Mouse (Mus musculus): ENCODE results near the gene Dcakd. TPM values are rescaled to one million over a fixed set of nuclear protein-coding genes. Genes with fewer than 3 reads are reported as not detected.
"Not testable (repeated sequence)": the region's sequence is repeated elsewhere in the genome, so short reads cannot be mapped to it uniquely, and the experiment has no call there.

The Dcakd gene
- polyA plus RNA-seq, 1 experiment from 2014 or later: 269 TPM

- 95% methylated on average over 9 of the region's 9 CpGs for WGBS
- Histone ChIP-seq H3K27me3 (ENCODE audit: low read depth, poor library complexity, severe bottlenecking) (peaks cover 20% of the 10 kb centered on the region), H3K9me3 (replicated peaks) (no peaks in the 10 kb centered on the region), H3K4me1 (peaks cover 8% of the 10 kb centered on the region; the same call in 1 of the 2 replicates), H3K36me3 (no peaks in the 10 kb centered on the region), H3K4me3 (no peak overlapping the region), H3K27ac (no peak overlapping the region)
- no peak for DNase-seq (ENCODE audit: low spot score)
These were observed 44.0 kb downstream of the Dcakd start for GRCm38 (mm10) chr11:102984086-102984485.

DNA sequence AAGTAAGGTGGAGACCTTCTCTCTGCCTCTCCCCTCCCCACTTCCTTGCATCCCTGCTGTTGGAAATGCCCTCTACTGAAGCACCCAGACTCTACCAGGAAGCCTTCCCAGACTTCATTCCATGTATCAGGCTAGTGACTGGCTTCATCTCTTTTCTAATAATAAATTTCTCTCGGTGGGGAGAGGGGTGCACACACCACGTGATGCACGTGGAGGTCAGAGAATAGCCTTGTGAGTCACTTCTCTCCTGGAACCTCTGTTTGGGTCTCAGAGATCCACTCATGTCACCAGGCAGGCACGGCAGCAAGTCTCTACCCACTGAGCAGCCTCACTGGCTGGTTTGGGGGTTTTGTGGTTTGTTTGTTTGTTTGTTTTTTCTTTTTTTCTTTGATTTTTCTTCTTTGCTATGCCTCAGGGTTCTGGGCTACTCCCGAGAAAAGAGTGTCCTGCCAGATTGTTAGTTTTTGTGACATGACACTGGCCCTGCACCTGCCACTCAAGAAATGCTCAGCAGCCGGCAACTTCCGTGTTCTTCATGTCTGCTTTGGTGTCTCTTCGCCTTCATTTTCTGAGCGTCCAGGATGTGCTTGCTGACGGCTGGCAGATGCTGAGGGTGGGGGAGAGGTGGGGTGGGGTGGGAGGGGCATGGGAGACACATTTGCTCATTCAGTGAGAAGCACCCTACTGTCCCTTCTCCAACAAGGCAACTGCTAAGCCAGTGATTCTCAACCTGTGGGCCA is 46.8 kb downstream of the Dcakd start:
- Histone ChIP-seq H3K4me1 (peaks cover 15% of the 10 kb centered on the region), H3K36me3 (no peaks in the 10 kb centered on the region), H3K4me3 (no peak overlapping the region), H3K27ac (no peak overlapping the region), H3K27me3 (ENCODE audit: low read depth, poor library complexity, severe bottlenecking) (no peaks in the 10 kb centered on the region; the same call in 1 of the 2 replicates), H3K9me3 (replicated peaks) (no peaks in the 10 kb centered on the region)
- no peak for DNase-seq (ENCODE audit: low spot score)
- WGBS: 67% methylated on average over 10 of the region's 10 CpGs

GRCm38 (mm10) chr11:102978052-102978666 is 50.0 kb downstream of the Dcakd start:
- WGBS: 65% methylated on average over 6 of the region's 6 CpGs
- peaks cover 14% of the 10 kb centered on the region for H3K4me1 ChIP-seq
- no peak overlapping the region for H3K27ac ChIP-seq
- H3K9me3 ChIP-seq (replicated peaks): no peaks in the 10 kb centered on the region
- H3K4me3 ChIP-seq: no peak overlapping the region
- no peaks in the 10 kb centered on the region for H3K36me3 ChIP-seq
- no peaks in the 10 kb centered on the region; the same call in 1 of the 2 replicates for H3K27me3 ChIP-seq (ENCODE audit: low read depth, poor library complexity, severe bottlenecking)
- no peak for DNase-seq (ENCODE audit: low spot score)

- H3K4me1 ChIP-seq; H3K27ac ChIP-seq; H3K4me3 ChIP-seq; DNase-seq (ENCODE audit: low spot score); H3K9me3 ChIP-seq (replicated peaks); H3K36me3 ChIP-seq: not testable (repeated sequence)
- WGBS: 82% methylated on average over 9 of the region's 9 CpGs
- H3K27me3 ChIP-seq (ENCODE audit: low read depth, poor library complexity, severe bottlenecking): peaks cover 19% of the 10 kb centered on the region
These were observed 52.2 kb downstream of the Dcakd start for GRCm38 (mm10) chr11:102975966-102976365.

DNA sequence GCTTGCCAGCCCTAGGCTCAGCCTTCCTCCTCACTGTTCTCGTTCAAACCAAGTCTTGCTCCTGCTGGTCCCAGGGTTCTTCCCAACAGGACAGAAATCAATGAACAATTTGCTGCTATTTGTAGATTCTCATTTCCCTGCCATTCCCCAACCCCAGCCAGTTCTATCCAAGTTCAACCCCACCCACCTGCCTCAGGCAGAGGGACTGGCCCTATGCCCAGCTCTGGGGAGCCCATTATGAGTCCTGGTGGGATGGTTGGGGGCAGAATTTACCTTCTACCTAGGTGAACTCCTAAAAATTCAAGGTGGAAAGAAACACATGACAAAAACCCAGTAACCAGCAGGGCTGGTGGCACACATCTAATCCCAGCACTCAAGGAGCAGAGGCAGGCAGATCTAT is 55.8 kb downstream of the Dcakd start:
- Histone ChIP-seq H3K27ac (no peak overlapping the region), H3K27me3 (ENCODE audit: low read depth, poor library complexity, severe bottlenecking) (peaks cover 45% of the 10 kb centered on the region), H3K9me3 (replicated peaks) (no peaks in the 10 kb centered on the region), H3K4me3 (no peak overlapping the region), H3K4me1 (no peaks in the 10 kb centered on the region), H3K36me3 (no peaks in the 10 kb centered on the region)
- WGBS: 61% methylated on average over 1 of the region's 1 CpGs
- no peak for DNase-seq (ENCODE audit: low spot score)

GRCm38 (mm10) chr11:102971604-102972003 is 56.5 kb downstream of the Dcakd start:
- Histone ChIP-seq H3K9me3 (replicated peaks) (no peaks in the 10 kb centered on the region), H3K27me3 (ENCODE audit: low read depth, poor library complexity, severe bottlenecking) (peaks cover 50% of the 10 kb centered on the region), H3K36me3 (no peaks in the 10 kb centered on the region), H3K27ac (no peak overlapping the region), H3K4me3 (no peak overlapping the region), H3K4me1 (no peaks in the 10 kb centered on the region)
- DNase-seq (ENCODE audit: low spot score): no peak
- WGBS: 68% methylated on average over 5 of the region's 5 CpGs

- no peaks in the 10 kb centered on the region for H3K36me3 ChIP-seq
- H3K9me3 ChIP-seq (replicated peaks): no peaks in the 10 kb centered on the region
- H3K27me3 ChIP-seq (ENCODE audit: low read depth, poor library complexity, severe bottlenecking): peaks cover 57% of the 10 kb centered on the region
- H3K27ac ChIP-seq: peak overlapping the region; percentile 86
- 76% methylated on average over 16 of the region's 16 CpGs for WGBS
- no peak for DNase-seq (ENCODE audit: low spot score)
- peak overlapping the region; percentile 42; the same call in 1 of the 2 replicates for H3K4me3 ChIP-seq
- peaks cover 29% of the 10 kb centered on the region for H3K4me1 ChIP-seq
These were observed 63.5 kb downstream of the Dcakd start for GRCm38 (mm10) chr11:102964547-102965091.

GRCm38 (mm10) chr11:102963855-102964546 is 64.1 kb downstream of the Dcakd start:
- Histone ChIP-seq H3K27ac (peak overlapping the region; percentile 86), H3K27me3 (ENCODE audit: low read depth, poor library complexity, severe bottlenecking) (peaks cover 54% of the 10 kb centered on the region), H3K9me3 (replicated peaks) (no peaks in the 10 kb centered on the region), H3K36me3 (no peaks in the 10 kb centered on the region), H3K4me3 (peak overlapping the region; percentile 42), H3K4me1 (peaks cover 29% of the 10 kb centered on the region)
- 19% methylated on average over 24 of the region's 24 CpGs for WGBS
- peak; percentile 52 for DNase-seq (ENCODE audit: low spot score)

DNA sequence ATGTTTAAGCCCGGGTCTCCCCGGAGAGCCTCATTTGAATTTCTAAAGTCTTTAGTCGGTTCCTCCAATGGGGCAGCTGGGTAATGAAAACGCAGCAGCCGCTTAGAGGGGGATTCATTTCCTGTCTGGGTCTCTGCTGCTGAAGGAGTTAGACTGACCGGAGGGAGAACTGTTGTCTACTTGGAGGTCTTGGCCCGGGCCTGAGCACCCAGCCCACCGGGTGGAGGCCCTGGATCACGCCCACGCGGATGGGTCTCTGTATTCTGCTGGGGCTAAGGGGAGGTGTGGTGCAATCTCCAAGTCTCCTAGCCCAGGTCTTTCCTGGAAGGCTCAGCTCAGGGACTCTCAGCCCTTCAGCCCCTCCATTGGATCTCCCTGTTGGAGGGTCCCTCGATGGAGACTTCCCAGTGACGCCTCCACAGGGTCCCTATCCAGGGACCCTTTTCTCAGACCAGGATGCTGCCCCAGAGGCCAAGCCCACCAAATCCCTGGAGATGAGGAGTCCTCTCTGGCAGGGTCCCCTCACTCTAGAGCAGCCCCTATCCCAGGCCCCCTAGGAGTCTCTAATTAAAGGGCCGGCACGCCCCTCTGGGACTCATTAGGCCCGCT is 64.8 kb downstream of the Dcakd start:
- Histone ChIP-seq H3K27ac (peak overlapping the region; percentile 86), H3K27me3 (ENCODE audit: low read depth, poor library complexity, severe bottlenecking) (peaks cover 51% of the 10 kb centered on the region), H3K4me3 (peak overlapping the region; percentile 42), H3K36me3 (no peaks in the 10 kb centered on the region), H3K4me1 (peaks cover 29% of the 10 kb centered on the region), H3K9me3 (replicated peaks) (no peaks in the 10 kb centered on the region)
- DNase-seq (ENCODE audit: low spot score): peak; percentile 69
- WGBS: 4% methylated on average over 16 of the region's 16 CpGs

- Histone ChIP-seq H3K27me3 (ENCODE audit: low read depth, poor library complexity, severe bottlenecking) (peaks cover 46% of the 10 kb centered on the region), H3K4me3 (peak overlapping the region; percentile 42), H3K4me1 (peaks cover 29% of the 10 kb centered on the region), H3K36me3 (no peaks in the 10 kb centered on the region), H3K9me3 (replicated peaks) (no peaks in the 10 kb centered on the region), H3K27ac (peak overlapping the region; percentile 86)
- 34% methylated on average over 7 of the region's 7 CpGs for WGBS
- DNase-seq (ENCODE audit: low spot score): no peak
These were observed 65.3 kb downstream of the Dcakd start for GRCm38 (mm10) chr11:102962861-102963245.

GRCm38 (mm10) chr11:102961082-102961481 is 67.1 kb downstream of the Dcakd start:
- 87% methylated on average over 4 of the region's 4 CpGs for WGBS
- no peak for DNase-seq (ENCODE audit: low spot score)
- H3K9me3 ChIP-seq (replicated peaks): no peaks in the 10 kb centered on the region

DNA sequence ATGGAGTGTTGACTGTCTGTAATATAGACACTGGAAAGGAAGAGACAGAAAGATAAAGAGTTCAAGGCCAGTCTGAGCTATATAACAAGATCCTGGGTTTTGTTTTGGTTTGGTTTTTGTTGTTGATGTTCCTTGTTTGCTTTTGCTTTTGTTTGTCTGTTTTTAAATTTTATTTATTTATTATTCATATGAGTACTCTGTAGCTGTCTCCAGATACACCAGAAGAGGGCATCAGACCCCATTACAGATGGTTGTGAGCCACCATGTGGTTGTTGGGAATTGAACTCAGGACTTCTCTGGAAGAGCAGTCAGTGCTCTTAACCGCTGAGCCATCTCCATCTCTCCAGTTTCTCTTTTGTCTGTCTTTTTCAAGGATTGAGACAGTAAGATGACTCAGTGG is 69.3 kb downstream of the Dcakd start:
- H3K27me3 ChIP-seq (ENCODE audit: low read depth, poor library complexity, severe bottlenecking): peaks cover 46% of the 10 kb centered on the region
- no peaks in the 10 kb centered on the region for H3K36me3 ChIP-seq
- peaks cover 17% of the 10 kb centered on the region for H3K4me1 ChIP-seq
- no peak for DNase-seq (ENCODE audit: low spot score)
- no peaks in the 10 kb centered on the region for H3K9me3 ChIP-seq (replicated peaks)
- no peak overlapping the region for H3K27ac ChIP-seq
- H3K4me3 ChIP-seq: no peak overlapping the region
- WGBS: 88% methylated on average over 1 of the region's 1 CpGs

More at GRCm38 (mm10) chr11:102961082-102961481, 67.1 kb downstream of the Dcakd start:
- Histone ChIP-seq H3K4me3 (no peak overlapping the region), H3K4me1 (peaks cover 34% of the 10 kb centered on the region), H3K27me3 (ENCODE audit: low read depth, poor library complexity, severe bottlenecking) (peaks cover 51% of the 10 kb centered on the region), H3K36me3 (no peaks in the 10 kb centered on the region), H3K27ac (no peak overlapping the region)

Data from limb, embryonic 10.5 days (tissue).